Mouse (Mus musculus) liver, embryonic 14.5 days (tissue): ENCODE results near the gene Shoc2. TPM values are rescaled to one million over a fixed set of nuclear protein-coding genes. Genes with fewer than 3 reads are reported as not detected.

Experiments
- ATAC-seq: fragments of 200-750 bp; cut with Nextera tagmentation; 2 replicates; pipeline ENCODE4 v1.8.0; 2017; ENCODE audit warnings: moderate number of reproducible peaks, mild to moderate bottlenecking, moderate library complexity; ENCODE audit not compliant: insufficient read depth
- DNase-seq, 3 experiments: peaks; one replicate each; pipeline ENCODE4 v3.0.0-alpha.2; 2012 to 2013; ENCODE audit warnings: low read depth in 3 of 3, low spot score in 3 of 3
- H3K27ac ChIP-seq: fragments of 300-500 bp; sonication (generic); 2 replicates; pipeline ENCODE4 v1.5.1; 2014; ENCODE audit warnings: moderate library complexity, mild to moderate bottlenecking, control low read depth, inconsistent platforms
- H3K27me3 ChIP-seq: fragments of 300-500 bp; sonication (generic); 2 replicates; pipeline ENCODE4 v1.6.1; 2014; ENCODE audit warnings: mild to moderate bottlenecking, low read length, moderate library complexity; ENCODE audit not compliant: control insufficient read depth, insufficient read depth
- H3K36me3 ChIP-seq: fragments of 300-500 bp; sonication (generic); replicated peaks from 2 replicates; pipeline ENCODE4 v1.6.1; 2014; ENCODE audit warnings: low read depth; ENCODE audit not compliant: control insufficient read depth, insufficient read depth
- H3K4me1 ChIP-seq, 2 experiments: fragments of 200-500 bp in 1 of 2; fragments of 300-500 bp in 1 of 2; sonication (generic) in 1 of 2; replicated peaks; 2 replicates each; pipeline ENCODE4 v1.6.1; 2012 to 2014; ENCODE audit warnings: antibody characterized with exemption in 1 of 2, inconsistent platforms in 1 of 2, low read length in 1 of 2; ENCODE audit not compliant: control insufficient read depth in 2 of 2, insufficient read depth in 2 of 2
- H3K4me2 ChIP-seq: fragments of 300-500 bp; sonication (generic); 2 replicates; pipeline ENCODE4 v1.6.1; 2014; ENCODE audit warnings: low read depth, mild to moderate bottlenecking, control low read depth, moderate library complexity
- H3K4me3 ChIP-seq, 2 experiments: fragments of 200-500 bp in 1 of 2; fragments of 300-500 bp in 1 of 2; sonication (generic) in 1 of 2; 2 replicates each; pipeline ENCODE4 v1.5.1; 2012 to 2014; ENCODE audit warnings: low read depth in 2 of 2, low read length in 2 of 2, mild to moderate bottlenecking in 2 of 2, control low read depth in 1 of 2, inconsistent platforms in 1 of 2, moderate library complexity in 1 of 2; ENCODE audit not compliant: insufficient read depth in 1 of 2
- H3K9ac ChIP-seq: fragments of 300-500 bp; sonication (generic); replicated peaks from 2 replicates; pipeline ENCODE4 v1.6.1; 2014; ENCODE audit warnings: mild to moderate bottlenecking, control low read depth, moderate library complexity
- H3K9me3 ChIP-seq: fragments of 300-500 bp; sonication (generic); 2 replicates; pipeline ENCODE4 v1.6.1; 2016; ENCODE audit warnings: low read length, mixed read lengths; ENCODE audit not compliant: control insufficient read depth
- CTCF ChIP-seq: IDR thresholded peaks from 2 replicates; pipeline ENCODE4 v1.5.1; 2016; ENCODE audit warnings: antibody characterized with exemption, low read depth, control low read depth
- EP300 ChIP-seq: IDR thresholded peaks from 2 replicates; pipeline ENCODE4 v1.6.1; 2016; ENCODE audit warnings: antibody characterized with exemption, low read depth
- WGBS: fragments of 180-500 bp; shearing (Covaris S2); extraction: QIAGEN DNeasy Blood & Tissue Kit; methylation state at CpG from one replicate; pipeline ENCODE4 v1.1.7; 2014; ENCODE audit not compliant: insufficient replicate concordance; 5-methylcytosine and 5-hydroxymethylcytosine counted together
- polyA plus RNA-seq, 2 experiments: library from polyadenylated mRNA; depleted of rRNA in 1 of 2; stranded (reverse) in 1 of 2; unstranded in 1 of 2; fragments of >200 nt; fragmentation: Nextera tagmentation in 1 of 2; extraction: Ambion mirVana in 1 of 2; gene quantifications; 2 replicates each; pipeline versions ENCODE4 v1.2.1 to v1.2.3; 2012 to 2014

The Shoc2 gene
- polyA plus RNA-seq, 2 experiments, result 9.8 to 18.9 TPM

- DNase-seq (peak in 2 of 3 experiments; percentile 45 to 50), ATAC-seq (peak; percentile 86)
- H3K9ac ChIP-seq, result peak overlapping the region; percentile 50
These were observed 21.0 kb downstream of the Shoc2 start for GRCm38 (mm10) chr19:53964910-53965633.

GRCm38 (mm10) chr19:53969226-53969625, 25.1 kb downstream of the Shoc2 start:
- TF ChIP-seq CTCF, result no peak
- WGBS, result 69% methylated on average over 3 of the region's 3 CpGs
- H3K9me3 ChIP-seq, result no peaks in the 10 kb centered on the region
- no peaks in the 10 kb centered on the region for H3K27me3 ChIP-seq
- no peak overlapping the region for H3K4me2 ChIP-seq
- peaks cover 18 to 22% of the 10 kb centered on the region in 2 experiments for H3K4me1 ChIP-seq
- ATAC-seq, result no peak
- no peaks in the 10 kb centered on the region for H3K36me3 ChIP-seq
- DNase-seq, result no peak
- no peak overlapping the region for H3K27ac ChIP-seq
- H3K4me3 ChIP-seq, result no peak overlapping the region
- no peak overlapping the region for H3K9ac ChIP-seq

More at GRCm38 (mm10) chr19:53964910-53965633, 21.0 kb downstream of the Shoc2 start:
- Histone ChIP-seq H3K27ac (peak overlapping the region; percentile 82), H3K36me3 (no peaks in the 10 kb centered on the region), H3K4me2 (peak overlapping the region; percentile 63), H3K4me1 (peaks cover 9 to 17% of the 10 kb centered on the region in 2 experiments), H3K9me3 (no peaks in the 10 kb centered on the region), H3K4me3 (no peak overlapping the region; a peak in 1 of 4 replicates), H3K27me3 (no peaks in the 10 kb centered on the region)
- peak; percentile 92 for TF ChIP-seq EP300
- TF ChIP-seq CTCF, result no peak
- WGBS, result 24% methylated on average over 10 of the region's 10 CpGs

GRCm38 (mm10) chr19:53971938-53972337, 27.8 kb downstream of the Shoc2 start:
- 26% methylated on average over 7 of the region's 7 CpGs for WGBS
- H3K4me1 ChIP-seq, result peaks cover 5 to 11% of the 10 kb centered on the region in 2 experiments; a peak in 3 of 4 replicates
- no peak overlapping the region for H3K4me3 ChIP-seq
- no peaks in the 10 kb centered on the region for H3K27me3 ChIP-seq
- peak in 1 of 3 experiments; percentile 22 for DNase-seq
- peak; percentile 57; the same call in 1 of the 2 replicates for ATAC-seq
- H3K4me2 ChIP-seq, result peak overlapping the region; percentile 31
- H3K9ac ChIP-seq, result no peak overlapping the region
- peak overlapping the region; percentile 35 for H3K27ac ChIP-seq
- no peaks in the 10 kb centered on the region for H3K9me3 ChIP-seq
- H3K36me3 ChIP-seq, result no peaks in the 10 kb centered on the region
- no peak for TF ChIP-seq EP300

GRCm38 (mm10) chr19:53973656-53974055, 29.6 kb downstream of the Shoc2 start:
- Histone ChIP-seq H3K9ac (no peak overlapping the region), H3K4me2 (no peak overlapping the region)
- WGBS, result 23% methylated on average over 1 of the region's 1 CpGs

GRCm38 (mm10) chr19:53982041-53982440, 37.9 kb downstream of the Shoc2 start:
- ATAC-seq (peak; percentile 57), DNase-seq (no peak)
- H3K9ac ChIP-seq, result 0 out of 2 replicates have a peak overlapping the region, but pooled peaks have one; percentile 3
- peaks cover 15 to 25% of the 10 kb centered on the region in 2 experiments for H3K4me1 ChIP-seq
- H3K4me2 ChIP-seq, result peak overlapping the region; percentile 28
- no peaks in the 10 kb centered on the region for H3K9me3 ChIP-seq
- no peak overlapping the region for H3K4me3 ChIP-seq
- no peak overlapping the region; the same call in 1 of the 2 replicates for H3K27ac ChIP-seq
- WGBS, result 29% methylated on average over 3 of the region's 3 CpGs
- no peak for TF ChIP-seq EP300
- no peak for TF ChIP-seq CTCF
- H3K36me3 ChIP-seq, result no peaks in the 10 kb centered on the region
- H3K27me3 ChIP-seq, result no peaks in the 10 kb centered on the region

More at GRCm38 (mm10) chr19:53973656-53974055, 29.6 kb downstream of the Shoc2 start:
- peaks cover 5 to 11% of the 10 kb centered on the region in 2 experiments; a peak in 3 of 4 replicates for H3K4me1 ChIP-seq
- no peak for ATAC-seq
- DNase-seq, result no peak
- no peak overlapping the region for H3K27ac ChIP-seq
- no peak for TF ChIP-seq CTCF
- no peaks in the 10 kb centered on the region for H3K27me3 ChIP-seq
- H3K9me3 ChIP-seq, result no peaks in the 10 kb centered on the region
- no peak overlapping the region for H3K4me3 ChIP-seq
- no peaks in the 10 kb centered on the region for H3K36me3 ChIP-seq
